Mouse (Mus musculus) frontal cortex, postnatal 10 days (tissue): ENCODE results near the gene Cerkl.

Experiments used
- DNase-seq, 2 experiments: peaks; one replicate each; pipeline ENCODE4 v3.0.0; 2022; ENCODE audit warnings: low spot score in 2 of 2, mixed read lengths in 1 of 2

The Cerkl gene

DNA sequence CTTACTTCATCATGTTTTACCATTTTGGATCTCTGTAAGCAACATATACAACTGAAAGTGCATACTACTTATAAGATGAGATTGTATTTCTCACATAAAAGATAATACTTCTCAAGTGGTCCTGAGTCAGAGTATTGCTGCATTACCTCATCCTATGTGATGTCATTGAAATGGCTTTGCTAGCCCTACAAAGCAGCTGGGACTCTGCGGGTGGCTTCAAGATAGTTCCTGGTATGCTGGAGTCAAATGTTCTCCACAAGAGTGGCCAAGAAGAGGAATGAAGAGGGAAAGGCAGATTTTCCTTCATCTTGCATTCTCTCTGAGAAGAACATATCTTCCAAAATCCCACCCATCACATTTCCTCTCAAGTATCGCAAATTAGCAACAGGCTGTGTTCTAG is 13.2 kb downstream of the Cerkl start:
- DNase-seq = no peak

DNA sequence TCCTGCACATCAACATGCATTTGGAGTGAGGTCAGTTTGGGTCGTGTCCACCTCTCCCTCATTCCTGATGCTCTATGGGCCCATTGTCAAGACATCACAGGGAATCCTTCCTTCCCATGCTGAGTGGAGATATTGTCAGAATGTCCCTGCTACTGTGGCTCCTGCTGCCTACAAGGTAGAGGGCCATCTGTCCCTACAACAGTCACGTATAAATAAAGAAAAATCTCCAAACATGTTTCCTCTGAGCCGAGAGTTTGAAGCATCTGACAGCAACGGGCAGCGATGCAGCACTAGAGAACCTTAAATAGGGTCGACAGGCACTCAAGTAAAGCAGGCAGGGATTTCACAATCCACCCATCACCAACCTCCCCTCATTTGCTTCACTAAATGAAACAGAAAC is 13.7 kb downstream of the Cerkl start:
- no peak for DNase-seq

DNA sequence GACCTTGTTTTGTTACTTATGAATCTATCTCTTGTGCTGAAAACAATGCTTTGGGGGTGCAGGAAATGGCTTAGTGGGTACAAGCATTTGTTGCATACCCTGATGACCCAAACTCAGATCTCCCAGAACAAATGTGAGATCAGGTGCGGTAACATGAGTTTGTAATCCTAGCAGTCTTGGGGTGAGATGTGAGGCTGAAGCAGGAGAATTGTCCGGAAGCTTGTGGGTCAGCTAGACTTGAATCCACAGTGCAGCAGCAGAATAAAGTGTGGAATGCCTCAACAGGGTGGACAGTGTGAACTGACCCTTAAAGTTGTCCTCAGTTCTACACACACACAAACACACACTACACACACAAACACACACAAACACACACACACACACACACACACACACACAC is 14.4 kb downstream of the Cerkl start:
- DNase-seq = no peak

DNA sequence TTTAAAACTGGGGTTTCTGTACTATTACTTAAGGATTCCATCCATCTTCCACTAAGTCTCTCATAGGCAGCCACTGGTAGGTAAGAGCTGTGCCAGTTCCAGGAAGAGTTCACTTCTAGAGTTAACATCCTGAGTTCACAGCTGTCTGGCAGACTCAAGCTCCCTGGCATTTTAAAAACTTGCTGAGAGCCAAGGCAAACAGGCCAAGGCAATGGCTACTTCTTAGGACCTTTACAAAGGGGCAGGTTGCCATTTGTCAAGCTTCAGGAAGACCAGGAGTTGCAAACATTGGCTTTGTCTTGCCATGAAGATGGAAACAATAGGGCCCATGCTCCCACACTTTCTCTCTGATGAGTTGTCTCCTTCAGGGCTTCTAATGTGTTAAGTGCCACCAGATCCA is 26.5 kb downstream of the Cerkl start:
- DNase-seq = no peak

DNA sequence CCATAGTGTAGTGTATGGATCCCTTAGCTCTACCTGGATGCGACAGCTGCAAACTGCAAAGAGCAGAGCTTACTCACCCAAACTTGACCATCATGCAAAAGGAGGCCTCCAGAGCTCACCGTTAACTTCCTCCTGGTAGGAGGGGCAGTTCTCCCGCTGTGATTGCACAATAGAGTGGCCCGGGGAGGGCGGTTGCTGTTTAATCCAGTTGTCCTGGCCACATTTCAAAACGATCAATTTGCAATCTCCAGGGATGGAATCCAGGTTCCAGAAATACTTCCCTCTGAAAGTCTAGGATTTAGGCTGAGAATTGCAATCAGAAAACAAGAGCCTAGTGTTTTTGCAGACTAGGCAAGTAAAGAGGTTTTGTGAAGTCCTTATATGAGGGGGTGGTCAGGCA is 26.9 kb downstream of the Cerkl start:
- no peak for DNase-seq

DNA sequence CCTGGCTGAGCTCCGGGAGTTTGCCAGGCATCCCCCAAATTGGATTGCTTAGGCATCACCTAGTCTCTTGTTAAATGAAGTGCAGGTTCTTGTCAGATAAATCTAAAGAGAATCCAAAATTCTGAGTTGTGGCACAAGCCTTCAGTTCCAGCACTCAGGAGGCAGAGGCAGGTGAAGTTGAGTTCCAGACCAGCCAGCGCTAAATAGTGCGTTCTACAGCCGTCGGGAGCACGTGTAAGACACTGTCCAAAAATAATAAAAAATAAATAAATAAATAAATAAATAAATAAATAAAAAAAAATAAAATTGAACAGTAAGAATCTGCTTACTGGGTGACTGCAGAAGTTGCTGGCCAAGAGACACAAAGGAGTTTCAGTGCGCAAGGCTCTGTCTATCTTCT is 27.5 kb downstream of the Cerkl start:
- no peak for DNase-seq

DNA sequence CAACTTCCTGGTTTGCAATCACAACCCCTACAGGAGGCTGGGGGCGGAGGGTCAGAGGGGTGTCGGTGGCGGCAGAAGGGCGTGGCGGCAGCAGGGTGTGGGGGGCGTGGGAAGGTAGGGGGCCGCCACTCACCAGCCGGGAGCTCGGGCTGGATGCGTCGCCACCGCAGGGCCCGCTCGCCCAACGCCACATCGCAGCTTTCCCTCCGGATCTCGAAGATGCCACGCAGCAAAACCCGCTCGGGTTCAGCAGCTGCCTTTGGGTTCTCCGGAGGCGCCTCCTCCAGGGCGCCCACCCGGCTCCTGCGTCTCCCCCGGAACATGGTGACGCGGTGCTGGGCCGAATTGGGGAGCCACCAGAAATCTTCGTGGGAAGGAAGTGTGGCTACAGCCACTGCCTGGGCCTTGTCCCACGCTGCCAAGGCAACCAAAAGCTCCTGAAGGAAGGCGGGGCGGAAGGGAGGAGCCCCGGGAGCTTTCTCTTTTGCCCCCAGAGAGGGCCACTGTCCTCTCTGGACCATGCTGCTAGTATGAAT is 27.9 kb downstream of the Cerkl start:
- no peak for DNase-seq

DNA sequence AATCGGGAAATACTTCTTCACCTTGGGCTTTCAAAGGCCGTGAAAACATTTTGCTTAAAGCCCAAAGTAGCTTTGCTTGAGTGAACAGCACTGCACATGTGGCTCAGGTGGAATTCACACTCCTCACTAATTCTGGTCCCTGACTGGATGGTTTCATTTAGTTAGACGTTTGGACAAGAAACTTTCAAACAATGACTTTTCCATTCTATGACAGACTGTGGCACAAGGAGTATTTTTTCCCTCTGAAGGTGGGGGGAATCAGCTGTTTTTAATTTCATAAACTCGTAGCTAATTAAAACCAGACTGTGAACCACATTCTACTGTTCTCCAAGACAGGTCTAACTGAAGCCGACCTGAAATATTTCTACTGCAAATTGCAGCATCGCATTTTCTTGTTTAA is 28.6 kb downstream of the Cerkl start:
- no peak for DNase-seq

DNA sequence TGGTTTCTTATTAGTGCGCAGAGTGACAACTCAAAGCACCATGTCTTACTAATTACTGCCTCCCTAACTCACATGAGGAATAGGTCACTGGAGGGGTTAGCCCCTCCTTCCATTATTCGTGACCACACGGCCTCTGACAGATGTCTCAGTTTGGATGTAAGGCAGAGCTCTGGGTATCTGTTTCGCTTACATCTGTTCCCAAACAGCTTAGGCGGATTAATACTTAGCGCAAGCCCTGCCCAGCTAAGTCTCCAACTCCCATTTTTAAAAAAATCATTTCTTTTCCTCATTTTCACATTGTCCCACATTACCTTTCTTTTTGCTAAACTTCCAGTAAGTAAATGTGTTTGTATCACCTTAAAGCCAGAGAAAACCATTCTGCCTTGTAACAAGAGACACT is 34.9 kb downstream of the Cerkl start:
- DNase-seq = no peak

DNA sequence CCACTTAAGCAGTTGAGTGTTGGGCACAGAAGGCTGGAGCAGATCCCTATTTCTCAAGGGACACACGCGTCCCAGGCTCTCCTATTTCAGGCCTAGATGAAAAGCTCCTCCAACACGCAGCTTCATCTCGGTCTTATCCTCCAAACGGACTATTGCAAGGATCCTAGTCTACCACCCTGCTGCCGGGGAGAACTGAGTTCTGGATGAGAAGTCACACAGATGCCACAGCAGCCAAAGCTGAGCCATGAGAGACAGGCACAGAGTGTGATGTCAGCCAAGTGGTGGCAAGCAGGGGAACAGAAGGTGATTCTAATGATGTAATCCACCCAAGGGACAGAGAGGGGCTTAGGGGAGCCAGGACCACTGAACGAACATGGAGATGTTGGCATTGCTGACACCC is 42.1 kb downstream of the Cerkl start:
- no peak for DNase-seq

DNA sequence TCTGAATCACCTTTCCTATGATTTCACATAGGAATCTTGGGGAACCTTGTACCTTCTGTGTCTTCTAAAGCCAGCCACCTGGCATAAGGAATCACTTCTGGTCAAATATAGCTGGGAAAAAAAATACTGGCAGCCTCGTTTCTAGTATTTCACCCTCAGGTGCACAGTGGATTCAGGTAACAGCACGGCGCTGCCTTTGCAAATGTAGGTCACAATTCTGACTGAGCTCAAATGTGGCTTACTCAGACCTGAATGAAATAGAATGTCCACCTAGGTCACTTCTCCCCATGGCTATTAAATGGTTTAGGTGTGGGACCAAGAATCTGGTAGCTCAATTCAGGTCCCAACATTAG is 45.7 kb downstream of the Cerkl start:
- DNase-seq = no peak

DNA sequence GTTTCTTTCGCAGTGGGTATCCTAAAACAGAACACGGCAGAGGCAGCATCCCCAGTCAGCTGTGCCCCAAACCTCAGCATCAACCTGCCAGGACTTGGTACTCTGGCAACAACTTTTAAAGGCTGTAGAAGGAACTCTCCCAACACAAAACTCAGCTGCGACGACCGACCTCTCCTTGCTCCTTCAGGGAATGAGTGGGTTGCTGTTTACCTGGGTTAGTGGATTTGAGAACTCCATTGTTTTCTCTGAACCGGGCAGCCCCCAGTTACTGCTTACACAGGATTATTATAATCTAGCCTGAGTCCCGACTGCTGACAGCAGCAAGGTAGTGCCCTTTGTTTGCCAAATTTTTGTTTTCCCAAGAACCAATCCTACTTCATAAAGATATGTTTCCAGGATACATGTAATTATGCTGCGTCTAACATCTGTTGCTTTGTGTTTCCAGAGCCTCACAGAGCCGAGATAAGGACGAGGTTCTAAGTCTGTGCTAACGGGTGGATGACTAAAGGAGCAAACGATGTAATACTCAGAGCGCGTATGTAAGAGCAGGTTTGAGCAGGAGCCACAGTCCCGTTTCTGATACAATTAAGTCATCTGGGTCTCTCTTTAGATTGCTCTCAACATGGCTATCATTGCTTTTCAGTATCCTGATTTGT is 46.2 kb downstream of the Cerkl start:
- no peak for DNase-seq

DNA sequence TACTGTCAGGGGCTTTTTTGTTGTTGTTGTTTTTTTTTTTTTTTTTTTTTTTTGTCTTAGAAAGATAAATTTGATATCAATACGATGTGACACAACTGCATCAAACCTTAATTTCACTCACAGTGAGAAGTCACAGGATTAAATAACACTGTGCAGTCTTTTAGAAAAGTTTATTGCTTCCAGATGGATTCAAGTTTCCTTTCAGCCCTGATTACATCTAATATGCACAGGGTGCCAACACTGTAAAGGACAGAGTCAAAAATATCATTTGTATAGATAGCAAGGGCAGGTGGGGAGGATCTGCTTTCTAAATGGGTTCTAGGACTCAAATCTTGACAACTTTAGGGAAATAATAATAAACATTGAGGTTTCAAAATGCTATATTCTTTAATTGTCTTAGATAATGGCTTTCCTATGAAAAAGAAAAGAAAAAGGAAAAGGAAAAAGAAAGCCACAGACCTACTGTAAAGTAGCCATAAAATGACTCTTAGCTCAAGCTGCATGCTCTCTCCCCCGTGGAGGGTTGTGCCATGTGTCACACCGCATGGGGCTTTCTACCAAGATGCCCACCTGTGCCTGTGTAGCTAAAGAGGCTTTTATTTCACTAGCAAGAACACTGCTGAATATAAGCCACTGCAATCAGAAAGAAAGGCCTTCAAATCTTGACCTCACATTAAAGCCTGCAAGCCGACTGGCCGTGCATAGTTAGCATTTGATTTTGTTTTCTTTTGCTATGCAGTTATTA is 50.8 kb downstream of the Cerkl start:
- DNase-seq = no peak

DNA sequence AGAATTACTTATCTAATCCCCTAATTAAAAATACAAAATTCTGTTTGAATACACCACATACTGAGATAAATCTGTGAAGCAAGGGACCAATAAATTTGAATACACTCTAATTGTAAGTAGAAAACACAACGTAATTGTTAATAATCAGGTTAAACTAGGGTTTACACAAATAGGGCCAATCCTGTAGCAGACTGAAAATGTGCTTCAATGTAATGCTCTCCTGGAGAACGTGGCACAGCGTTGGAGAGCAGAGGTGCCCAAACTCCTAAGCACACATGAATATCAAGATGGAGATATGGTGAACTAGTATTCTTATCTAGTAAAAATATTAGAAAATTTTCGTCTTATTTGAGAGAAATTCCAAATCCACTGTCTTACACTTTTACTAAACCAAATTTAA is 56.5 kb downstream of the Cerkl start:
- DNase-seq = no peak

DNA sequence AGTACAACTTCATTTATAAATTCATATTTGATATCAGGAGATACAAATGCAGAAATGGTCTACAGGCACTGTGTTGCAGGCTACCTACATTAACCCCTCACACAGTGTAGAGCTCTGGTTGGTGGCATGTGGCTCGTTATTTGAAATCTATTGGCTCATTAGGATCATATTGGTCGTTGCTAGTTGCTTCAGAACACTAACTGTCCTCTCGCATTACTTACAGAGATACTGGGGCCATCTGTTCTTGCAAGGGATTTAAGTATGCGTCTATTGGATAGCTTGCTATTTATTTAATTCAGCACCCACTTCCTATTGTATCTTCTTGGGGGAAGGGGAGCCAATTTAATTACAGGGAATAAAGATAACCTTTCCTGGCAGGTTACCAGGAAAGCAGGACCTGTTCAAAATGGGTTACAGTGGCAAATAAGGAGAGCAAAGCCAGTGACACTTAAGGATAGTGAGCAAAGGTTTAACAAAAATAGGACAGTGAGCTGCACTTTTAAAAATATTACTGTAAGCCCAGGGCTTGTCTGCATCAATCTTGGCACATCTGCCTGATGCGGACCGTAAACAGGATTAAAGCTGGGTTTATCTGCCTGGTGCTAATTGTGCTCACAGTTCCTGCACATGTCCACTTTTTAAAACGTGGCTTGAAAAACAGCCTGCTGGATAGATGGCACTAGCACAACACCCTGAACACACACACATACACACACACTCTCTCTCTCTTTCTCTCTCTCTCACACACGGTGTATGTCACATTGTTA is 57.2 kb downstream of the Cerkl start:
- no peak for DNase-seq

DNA sequence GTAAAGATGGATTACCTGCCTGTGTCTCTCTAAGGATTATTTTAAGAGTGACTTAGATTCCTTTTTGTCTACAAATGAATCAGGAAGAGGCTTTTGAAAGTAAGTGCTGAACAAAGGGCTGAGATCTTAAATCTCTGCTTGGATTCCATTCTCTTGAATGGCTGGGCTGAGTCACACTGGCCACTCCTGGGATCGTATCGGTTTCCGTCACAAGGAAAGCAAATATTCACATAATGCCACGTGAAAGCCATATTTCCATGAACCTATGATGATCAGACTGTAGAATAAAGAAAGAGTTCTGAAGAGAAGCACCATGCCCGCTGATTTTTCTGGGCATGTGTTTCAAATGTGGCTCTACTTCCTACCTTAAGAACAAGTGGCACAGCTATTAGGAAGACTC is 57.8 kb downstream of the Cerkl start:
- DNase-seq = no peak

DNA sequence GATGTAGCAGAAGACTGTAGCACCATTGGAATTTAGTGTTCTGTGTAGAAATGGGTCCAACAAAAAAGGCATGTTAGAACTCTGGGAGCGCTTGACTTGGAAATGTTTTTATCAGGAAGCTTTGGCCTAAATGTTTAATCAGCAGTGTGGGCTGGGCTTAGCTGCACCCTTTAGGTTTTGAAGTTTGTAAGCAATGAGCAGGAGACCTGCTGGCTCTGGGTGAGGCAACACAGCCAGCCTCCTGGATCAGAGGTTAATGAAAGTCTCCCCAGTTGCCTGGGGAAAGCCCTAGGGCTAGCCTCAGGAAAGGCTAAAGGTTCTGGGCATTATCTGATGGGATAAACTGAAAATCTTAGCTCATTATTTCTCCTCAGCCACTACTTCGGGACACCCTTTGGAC is 58.2 kb downstream of the Cerkl start:
- no peak for DNase-seq

DNA sequence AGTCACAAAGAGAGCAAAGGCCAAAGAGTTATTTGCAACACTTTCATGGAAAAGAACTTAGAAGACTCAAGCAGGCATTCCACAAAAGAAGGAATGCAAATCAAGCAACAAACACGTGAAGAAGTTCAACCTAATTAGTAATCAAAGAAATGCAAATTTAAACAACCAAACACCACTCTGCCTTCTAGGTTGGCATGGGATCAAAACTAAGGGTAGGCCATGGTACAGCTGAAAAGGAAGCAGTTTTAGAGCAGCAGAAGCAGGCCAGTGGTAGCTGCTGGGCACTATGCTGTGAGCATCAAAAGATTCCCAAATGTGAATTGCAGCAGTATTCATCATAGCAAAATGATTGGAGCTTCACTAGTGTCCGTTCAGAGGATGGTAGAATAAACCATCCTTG is 59.5 kb downstream of the Cerkl start:
- DNase-seq = no peak

DNA sequence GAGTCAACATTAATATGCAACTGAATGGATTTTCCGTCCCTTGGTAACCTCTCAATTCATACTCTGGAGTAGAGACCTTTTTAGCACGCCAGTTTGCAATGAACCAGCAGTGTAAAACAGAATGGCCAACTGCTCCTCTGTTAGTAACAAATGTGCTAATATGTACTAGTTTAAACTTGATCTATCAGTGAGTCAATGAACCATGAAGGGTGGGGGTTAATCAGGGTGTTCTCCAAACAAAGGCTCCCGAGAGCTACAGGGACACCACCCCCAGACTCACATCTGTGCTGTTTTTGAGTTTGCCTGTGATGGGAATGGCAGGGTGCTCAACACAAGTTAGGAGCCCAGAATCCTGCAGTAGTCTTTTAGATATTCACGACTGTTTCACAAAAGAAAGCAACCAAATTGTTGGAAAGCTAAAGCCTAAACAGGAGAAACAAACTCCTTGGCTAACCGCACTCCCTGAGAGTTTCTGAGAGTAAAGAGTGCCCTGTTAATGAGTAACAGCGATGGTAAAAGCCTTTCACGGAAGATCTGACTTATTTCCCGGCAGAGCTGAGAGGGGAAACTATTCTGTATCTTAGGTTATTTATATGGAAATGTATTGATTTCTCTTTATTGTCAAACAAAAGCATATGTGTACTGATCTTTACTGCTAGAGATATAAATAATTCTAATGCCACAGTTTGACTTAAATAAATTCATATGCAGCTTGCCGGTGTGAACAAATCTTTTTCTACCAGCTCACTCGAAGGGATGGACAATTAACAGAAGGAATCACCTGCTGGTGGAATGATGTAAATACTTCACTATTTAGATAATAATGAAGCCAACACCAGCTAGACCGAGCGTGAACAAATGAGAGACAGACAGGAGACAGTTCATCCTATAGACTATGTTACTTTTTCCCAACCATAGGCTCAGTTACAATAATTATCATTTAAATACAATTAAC is 77.2 kb downstream of the Cerkl start:
- no peak for DNase-seq

DNA sequence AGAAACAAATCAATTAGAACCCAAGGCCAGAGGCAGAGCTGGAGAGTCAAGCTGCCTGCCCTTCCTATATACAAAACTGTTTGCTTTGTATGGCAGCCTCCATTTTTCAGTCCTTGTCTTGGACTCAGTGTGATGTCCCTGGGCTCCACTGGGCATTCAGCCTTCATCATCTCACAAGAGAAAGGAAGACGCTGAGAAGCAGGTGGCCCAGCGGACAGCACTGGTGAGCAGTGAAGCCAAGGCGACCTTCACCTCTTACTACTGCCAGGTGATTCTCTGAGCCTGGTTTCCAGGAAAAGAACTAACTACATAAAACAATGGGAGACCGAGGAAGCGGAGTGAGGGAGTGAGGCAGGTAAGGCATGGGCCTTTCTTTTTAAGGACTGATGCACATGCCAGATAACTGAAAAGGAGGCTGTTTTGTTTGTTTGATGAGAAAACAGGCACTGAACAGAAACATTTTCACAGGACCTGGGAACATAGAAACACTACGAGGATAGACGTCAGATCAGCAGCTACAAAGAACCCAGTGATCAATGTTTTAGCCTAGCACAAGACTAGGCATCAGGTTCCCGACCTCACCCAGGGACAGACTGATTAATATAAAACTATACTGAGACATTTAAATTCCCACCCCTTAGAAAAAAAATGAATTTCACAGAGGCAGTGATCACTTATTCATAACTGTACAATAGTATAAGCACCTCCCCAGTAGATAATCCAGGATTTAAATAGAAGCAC is 78.1 kb downstream of the Cerkl start:
- no peak for DNase-seq
